Mouse (Mus musculus) hematopoietic stem cell, adult 5-6 weeks (primary cell): Measurements from ENCODE around the gene Grin2a. TPM values are rescaled to one million over a fixed set of nuclear protein-coding genes. Genes with fewer than 3 reads are reported as not detected.

Source experiments
- ATAC-seq, 2 experiments: fragments of 125-278 bp in 1 of 2; replicated peaks in 1 of 2; 2 replicates each; pipeline ENCODE4 v1.8.0; 2016 to 2017; ENCODE audit warnings: inconsistent platforms in 2 of 2, mild to moderate bottlenecking in 2 of 2, moderate number of reproducible peaks in 2 of 2, low read depth in 1 of 2, moderate TSS enrichment in 1 of 2; ENCODE audit not compliant: low FRiP score in 2 of 2, poor library complexity in 2 of 2, severe bottlenecking in 2 of 2, insufficient read depth in 1 of 2, low TSS enrichment in 1 of 2
- total RNA-seq: library from RNA; stranded (forward); fragments of 172-1452, 232-1000 nt; gene quantifications from 2 replicates; pipeline ENCODE4 v1.2.3, GENCODE M21; 2017

Grin2a gene
- total RNA-seq, 1 experiment from 2014 or later = not detected

GRCm38 (mm10) chr16:9992076-9992772 lies 3.1 kb downstream of the Grin2a start:
- no peak for ATAC-seq

DNA sequence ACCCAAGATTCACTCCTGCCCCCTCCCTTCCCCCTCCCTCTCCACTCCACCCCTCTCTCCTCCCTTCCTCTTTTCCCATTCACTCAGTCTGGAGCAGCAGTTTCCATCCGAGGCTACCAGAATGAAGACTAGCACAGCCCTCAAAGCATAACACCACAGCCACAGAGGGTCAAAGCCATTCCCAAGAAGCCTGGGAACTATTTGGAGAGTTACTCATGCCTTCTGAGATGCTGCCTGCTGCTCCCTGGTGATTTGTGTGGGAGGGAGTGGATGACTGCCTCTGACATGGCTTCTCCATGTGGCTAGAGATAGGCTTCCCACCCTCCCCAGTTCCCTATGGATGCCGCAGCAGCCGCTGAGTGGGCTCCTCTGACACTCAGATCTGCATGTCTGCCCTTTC lies 10.3 kb downstream of the Grin2a start:
- ATAC-seq = no peak

- no peak for ATAC-seq
These were observed 14.7 kb downstream of the Grin2a start for GRCm38 (mm10) chr16:9980641-9981040.

GRCm38 (mm10) chr16:9978173-9978572 lies 17.2 kb downstream of the Grin2a start:
- ATAC-seq = no peak

DNA sequence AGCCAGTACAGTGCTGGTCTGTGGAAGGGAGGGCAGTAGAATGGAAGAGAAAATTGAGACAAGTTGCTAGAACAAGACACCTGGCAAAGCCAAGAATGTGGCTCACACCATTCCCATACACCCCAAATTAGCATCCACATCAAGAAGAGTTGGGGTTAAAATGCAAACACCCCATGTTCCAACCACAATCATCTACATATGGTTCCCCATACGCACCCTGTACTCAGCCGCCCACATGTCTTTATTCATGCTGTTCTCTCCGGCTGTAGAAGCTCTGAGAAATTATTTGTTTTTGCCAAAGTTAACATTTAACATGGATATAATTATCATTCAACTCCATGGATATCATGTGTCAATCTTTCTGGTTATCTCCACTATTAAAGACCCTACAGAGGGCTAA lies 22.7 kb downstream of the Grin2a start:
- no peak for ATAC-seq

GRCm38 (mm10) chr16:9964469-9964868 lies 30.9 kb downstream of the Grin2a start:
- peak in 1 of 2 experiments; percentile 76; a peak in 2 of 4 replicates for ATAC-seq

- ATAC-seq = no peak
These were observed 32.9 kb downstream of the Grin2a start for GRCm38 (mm10) chr16:9962482-9962881.

DNA sequence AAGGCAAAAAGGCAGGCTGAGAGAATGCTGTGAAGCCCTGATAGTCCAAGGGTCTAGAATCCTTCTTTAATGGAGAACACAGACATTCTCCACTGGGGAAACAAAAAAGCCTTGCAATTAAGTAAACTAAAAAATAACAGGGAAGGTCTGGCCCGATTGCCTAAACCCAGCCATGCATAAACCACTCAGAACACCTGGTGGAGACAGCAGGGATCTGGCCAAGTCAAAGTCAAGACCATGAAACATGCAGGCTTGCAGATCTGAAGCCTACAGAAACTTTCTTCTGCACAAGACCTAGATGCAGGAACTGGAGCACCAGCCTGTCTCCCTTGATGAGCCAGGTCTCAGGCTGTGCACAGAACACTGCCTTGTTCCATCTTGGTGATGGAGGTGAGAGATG lies 36.0 kb downstream of the Grin2a start:
- ATAC-seq = no peak

DNA sequence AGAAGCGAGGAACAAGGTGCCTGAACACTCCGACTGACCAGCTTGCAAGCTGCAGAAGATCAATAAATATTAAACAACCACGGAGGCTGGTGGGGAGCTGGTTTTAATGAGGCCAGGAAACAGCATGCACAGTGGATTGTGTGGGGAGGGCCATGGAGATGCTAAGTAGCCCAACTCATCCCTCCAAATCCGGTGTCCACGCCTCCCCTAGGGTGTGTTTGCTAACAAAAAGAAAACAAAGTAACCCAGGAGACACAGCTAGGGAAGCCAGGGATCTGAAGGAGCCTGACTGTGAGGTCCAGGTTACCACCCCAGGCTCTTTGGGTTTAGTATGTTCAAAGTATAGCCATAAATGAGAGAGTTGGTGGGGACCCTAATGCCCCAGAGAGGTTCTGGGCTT lies 41.1 kb downstream of the Grin2a start:
- ATAC-seq = no peak

- no peak for ATAC-seq
These were observed 41.9 kb downstream of the Grin2a start for GRCm38 (mm10) chr16:9953396-9953831.

- ATAC-seq = no peak
These were observed 46.1 kb downstream of the Grin2a start for GRCm38 (mm10) chr16:9949250-9949649.

DNA sequence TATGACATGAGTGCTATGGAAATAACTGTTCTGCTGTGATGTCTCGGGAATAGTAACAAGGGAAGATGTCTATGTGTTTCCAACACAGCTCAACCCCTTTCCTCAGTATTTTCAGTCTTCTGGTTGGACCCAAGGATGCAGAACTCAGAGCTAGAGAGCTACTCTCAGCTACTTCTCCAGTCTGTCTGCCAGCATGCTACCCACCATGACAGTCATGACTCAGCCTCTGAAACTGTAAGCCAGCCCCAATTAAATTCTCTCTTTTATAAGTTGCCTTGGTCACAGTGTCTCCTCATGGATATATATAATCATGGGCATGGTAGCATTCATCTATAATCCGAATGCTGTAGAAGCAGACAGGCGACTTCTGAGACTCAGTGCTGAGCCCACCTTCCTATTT lies 47.9 kb downstream of the Grin2a start:
- ATAC-seq = no peak

DNA sequence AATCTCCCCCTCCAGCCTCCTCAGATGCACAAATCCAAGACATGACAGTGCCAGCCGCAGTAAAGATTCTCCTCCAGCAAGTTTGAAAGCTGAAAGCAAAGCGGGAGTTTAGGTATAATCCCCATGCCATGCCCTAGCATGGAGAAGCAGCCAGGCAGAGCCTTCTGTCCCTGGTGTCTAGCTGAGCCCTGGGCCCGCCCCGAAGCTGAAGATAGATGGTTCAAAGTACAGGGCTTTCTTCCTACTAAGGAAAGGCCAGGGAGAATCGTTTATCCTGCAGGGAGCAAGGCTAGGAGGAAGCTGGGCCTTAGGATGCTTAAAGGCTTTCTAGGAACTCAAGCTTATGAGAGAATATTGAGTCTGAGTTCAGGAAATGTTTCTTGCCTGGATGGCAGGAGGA lies 50.5 kb downstream of the Grin2a start:
- ATAC-seq = no peak

- no peak for ATAC-seq
These were observed 53.9 kb downstream of the Grin2a start for GRCm38 (mm10) chr16:9941306-9941930.

- no peak for ATAC-seq
These were observed 54.6 kb downstream of the Grin2a start for GRCm38 (mm10) chr16:9940716-9941115.

DNA sequence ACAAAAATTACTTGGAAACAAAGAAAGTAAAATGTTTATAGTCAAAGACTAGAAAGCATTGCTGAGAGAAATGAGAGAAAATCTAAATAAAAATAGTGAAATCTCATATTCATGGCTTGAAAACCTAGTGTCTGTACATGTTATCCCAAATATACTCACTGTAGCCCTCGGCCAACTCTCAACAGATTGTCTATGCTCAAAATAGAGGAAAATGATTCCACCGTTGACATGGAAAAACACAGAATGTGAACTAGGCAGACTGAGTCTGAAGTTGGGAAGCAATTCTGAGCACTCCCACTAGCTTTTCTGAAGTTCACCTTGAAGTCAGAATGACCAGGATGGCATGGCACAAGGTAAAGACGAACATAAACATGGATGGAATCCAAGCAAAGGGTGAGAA lies 84.7 kb downstream of the Grin2a start:
- no peak for ATAC-seq

DNA sequence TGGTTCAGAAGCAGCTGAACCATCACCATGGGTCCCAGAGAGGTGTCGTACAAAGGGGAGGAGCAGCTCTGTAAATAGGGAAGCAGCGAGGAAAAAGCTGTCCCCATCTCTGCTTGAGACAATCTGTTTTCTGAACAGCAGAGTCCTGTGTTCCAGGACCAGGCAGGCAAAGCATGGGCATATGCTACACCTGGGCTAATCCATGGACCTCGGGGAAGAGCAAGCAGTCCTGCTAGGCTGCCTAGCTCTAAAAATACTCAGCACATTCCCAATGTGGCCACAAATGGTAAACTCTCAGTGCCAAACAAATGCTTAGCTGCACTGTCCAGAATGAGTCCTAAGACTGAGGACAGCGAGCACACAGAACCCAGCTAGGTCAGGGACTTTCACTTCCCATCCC lies 86.1 kb downstream of the Grin2a start:
- no peak for ATAC-seq

- no peak for ATAC-seq
These were observed 90.9 kb downstream of the Grin2a start for GRCm38 (mm10) chr16:9904443-9904842.
